Mouse (Mus musculus) ovary, postnatal 10 days (tissue): Measurements from ENCODE around the gene Slc43a1.

ENCODE experiments used
- DNase-seq: peaks from one replicate; pipeline ENCODE4 v3.0.0; 2022; ENCODE audit warnings: low spot score

Slc43a1 gene

GRCm38 (mm10) chr2:84868521-84868943 lies 29.9 kb downstream of the Slc43a1 start:
- DNase-seq, result peak; percentile 40

DNA sequence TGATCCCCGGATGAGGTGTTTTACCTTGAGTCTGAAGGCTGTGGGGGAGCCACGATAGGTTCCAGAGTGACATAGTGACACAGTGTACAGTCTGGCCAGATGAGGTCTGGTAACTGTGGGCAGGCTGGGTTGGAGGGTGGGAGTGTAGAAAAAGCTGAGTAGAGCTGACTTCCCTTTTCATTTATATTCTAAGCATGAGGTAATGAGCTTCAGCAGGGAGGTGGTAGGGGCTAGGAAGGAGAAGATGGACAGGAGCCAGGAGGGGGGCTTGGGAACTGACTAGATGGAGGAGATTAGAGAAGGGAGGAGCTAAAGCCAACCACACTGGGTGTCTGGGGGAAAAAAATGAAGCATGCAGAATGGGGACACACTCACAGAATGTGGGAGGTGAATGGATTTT lies 30.3 kb downstream of the Slc43a1 start:
- no peak for DNase-seq

DNA sequence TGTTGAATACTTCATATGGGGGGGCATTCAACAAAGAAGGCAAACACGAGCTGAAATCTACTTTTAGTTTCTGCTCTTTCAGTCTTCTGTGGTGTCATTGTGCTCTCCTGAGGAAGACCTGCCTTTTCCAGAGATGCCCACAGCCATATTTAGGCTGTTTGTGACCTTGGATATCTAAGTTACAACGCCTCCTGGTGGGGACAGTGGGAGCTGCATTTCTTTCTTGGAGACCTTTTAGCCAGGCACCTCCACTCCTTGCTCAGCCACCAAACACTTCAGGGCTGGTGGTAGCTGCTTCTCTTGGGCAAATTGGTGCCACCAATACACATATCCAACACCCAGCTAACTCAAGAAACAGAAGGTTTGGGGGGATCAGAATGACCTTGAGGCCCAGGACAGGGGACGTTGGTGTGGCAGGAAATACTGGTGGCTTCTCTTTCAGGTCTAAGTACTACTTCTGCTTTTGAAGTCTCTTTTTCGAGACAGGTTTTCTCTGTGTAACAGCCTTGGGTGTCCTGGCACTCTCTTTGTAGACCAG lies 32.0 kb downstream of the Slc43a1 start:
- no peak for DNase-seq

GRCm38 (mm10) chr2:84872105-84872716 lies 33.6 kb downstream of the Slc43a1 start:
- no peak for DNase-seq

- DNase-seq, result no peak
Observed at GRCm38 (mm10) chr2:84875842-84876241, 37.2 kb downstream of the Slc43a1 start.

GRCm38 (mm10) chr2:84880590-84880989 lies 41.9 kb downstream of the Slc43a1 start:
- no peak for DNase-seq

GRCm38 (mm10) chr2:84882606-84883005 lies 44.0 kb downstream of the Slc43a1 start:
- no peak for DNase-seq

DNA sequence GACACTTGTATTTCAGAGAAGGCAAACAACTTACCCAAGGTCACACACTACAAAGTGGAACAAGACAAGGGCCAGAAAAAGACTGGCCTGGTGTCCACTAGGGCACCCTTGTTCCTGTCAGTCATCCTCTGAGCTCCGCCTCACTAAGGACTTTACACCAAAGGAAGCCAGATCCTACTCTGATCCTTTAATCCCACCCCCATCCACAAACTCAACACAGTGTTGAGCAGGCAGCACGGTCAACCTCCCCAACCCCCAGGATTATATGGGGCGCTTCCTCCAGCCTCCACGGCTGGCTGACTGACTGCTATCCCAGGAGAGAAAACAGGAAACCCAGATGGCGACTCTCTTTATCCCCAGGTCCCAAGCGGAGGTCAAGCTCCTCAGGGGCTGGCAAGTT lies 44.4 kb downstream of the Slc43a1 start:
- no peak for DNase-seq

GRCm38 (mm10) chr2:84883530-84883929 lies 44.9 kb downstream of the Slc43a1 start:
- DNase-seq, result no peak

DNA sequence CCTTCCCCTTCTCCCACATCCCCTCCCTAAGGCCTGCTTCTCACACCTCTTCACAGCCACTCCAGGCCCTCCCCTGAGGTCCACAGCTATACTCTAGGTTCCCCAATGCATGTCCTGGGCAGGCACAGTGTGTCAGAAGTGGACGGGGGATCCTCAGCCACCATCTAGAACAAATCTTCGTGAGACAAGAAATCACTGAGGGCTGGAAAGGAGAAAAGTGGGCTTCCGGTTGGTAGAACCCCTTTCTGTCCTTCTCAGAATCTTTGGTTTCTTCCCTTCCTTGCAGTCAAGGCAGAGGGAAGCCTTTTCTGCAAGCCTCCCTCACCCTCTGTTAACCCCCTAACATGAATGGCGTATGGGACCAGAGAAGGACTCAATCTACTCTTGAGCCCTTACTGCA lies 45.3 kb downstream of the Slc43a1 start:
- DNase-seq, result no peak

- DNase-seq, result no peak
Observed at GRCm38 (mm10) chr2:84884611-84885010, 46.0 kb downstream of the Slc43a1 start.

DNA sequence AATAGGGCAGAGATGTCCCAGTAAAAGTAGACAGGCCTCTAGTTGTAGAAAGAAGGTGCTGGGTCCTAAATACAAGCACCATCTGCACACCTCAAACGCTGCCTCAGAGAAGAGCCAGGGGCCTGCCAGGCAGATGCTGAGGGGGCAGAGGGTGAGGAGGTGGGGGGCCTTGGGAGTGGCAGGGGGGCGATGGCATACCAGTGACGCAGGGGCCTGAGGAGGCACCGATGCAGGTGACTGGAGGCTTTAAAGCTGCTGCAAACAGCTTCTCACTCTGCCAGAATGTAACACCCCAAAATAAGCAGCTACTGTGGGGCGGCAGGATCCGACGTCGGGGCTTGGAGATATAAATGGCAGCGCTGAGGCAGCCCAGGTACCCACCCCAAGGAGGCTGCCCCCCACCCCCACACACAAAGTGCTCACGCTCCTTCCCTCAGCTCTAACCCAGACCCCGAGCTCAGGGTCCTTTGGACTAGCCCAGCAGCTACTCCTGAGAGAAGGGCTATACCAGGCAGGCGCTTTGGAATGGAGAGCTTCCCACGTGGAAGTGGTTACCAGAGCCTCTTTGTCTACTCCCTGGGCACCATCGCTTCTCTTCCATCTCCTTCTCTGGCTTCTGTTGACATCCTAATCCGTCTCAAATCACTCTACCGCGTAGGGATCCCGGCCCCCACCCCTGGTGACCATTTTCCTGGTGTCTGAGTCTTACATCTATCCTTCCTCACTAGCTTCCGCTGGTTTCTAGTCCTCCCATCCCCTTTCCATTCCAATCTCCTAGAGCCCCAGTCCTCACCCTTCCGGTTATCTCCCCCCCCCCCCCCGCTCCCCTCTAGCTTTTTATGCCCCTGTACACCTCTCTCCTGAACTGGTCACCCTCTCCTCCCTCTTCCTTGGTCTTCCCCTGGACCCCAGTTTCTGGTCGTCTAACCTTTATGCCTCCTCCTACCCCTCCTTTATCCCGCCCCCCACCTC lies 46.7 kb downstream of the Slc43a1 start:
- no peak for DNase-seq

GRCm38 (mm10) chr2:84886234-84886731 lies 47.6 kb downstream of the Slc43a1 start, which contains the start of gene Rtn4rl2:
Gene Rtn4rl2 (minus strand): TSS chr2:84886710.
- DNase-seq, result no peak

- no peak for DNase-seq
Observed at GRCm38 (mm10) chr2:84886821-84887281, 48.2 kb downstream of the Slc43a1 start.

DNA sequence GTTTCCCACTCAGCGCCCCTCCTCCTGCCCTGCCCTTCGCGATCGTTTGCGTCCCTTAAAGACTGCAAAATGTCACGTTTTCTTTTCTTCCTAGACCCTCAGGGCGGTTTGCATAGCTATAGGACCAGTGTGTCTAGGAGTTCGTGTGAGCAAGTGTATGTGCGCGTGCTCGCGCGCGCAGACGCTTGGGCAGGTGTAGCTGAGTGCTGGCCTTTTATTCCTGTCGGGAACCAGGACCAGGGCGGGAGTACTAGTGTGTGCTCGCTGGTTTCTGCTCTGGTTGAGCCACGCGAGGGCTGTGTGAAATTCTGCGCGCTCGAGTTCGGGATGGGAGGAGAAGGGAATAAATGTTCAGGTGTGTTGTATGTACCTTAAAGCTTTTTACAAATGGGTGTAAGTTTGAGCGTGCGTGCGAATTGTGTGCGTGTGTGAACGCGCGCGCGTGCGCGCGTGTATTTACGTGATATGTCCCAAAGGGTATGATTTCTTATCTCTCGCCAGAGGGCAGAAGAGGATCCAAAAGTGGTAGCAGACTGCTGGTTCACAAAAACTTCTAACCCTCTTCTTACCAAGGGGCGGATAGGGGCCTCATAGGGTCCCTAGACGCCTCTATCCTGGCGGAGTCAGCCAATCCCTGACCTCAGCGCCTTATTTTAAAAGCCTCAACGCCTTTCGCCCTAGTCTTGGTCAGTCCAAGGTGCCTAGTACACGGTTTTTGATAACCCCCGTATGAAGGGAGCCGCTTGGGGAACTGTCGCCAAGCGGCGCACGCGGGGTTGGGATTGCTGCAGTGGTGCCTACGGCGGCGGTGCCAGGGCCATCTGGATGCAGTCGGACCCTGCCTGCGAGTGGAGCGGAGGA lies 49.0 kb downstream of the Slc43a1 start:
- DNase-seq, result no peak

GRCm38 (mm10) chr2:84888657-84889315 lies 50.1 kb downstream of the Slc43a1 start:
- no peak for DNase-seq

- DNase-seq, result no peak
Observed at GRCm38 (mm10) chr2:84889316-84890044, 50.8 kb downstream of the Slc43a1 start.

GRCm38 (mm10) chr2:84890045-84890340 lies 51.3 kb downstream of the Slc43a1 start:
- peak; percentile 61 for DNase-seq

DNA sequence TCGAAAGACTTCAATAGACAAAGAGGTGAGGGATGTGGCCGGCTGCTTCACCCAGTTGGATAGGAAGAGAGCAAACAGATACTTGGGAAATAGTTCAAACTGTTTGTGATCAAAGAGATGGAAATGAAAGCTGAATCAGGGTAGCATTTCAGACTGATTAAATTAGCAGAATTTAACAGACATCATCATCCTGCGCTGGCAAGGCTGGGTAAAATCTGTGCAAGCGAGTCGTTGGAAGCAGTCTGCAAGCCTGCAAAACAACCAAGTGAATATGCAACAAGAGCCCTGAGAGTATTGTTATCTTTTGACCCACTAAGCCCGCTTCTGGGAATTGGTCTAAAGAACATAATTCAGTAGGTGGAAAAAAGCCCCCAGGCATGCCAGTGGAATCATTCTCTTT lies 54.7 kb downstream of the Slc43a1 start:
- no peak for DNase-seq

- DNase-seq, result no peak
Observed at GRCm38 (mm10) chr2:84895495-84896198, 57.0 kb downstream of the Slc43a1 start.
